Mouse (Mus musculus) neural tube, embryonic 12.5 days (tissue): ENCODE data around the gene Olfr1231. TPM values are rescaled to one million over a fixed set of nuclear protein-coding genes. Genes with fewer than 3 reads are reported as not detected.

Experiments used
- ATAC-seq: fragments of 200-750 bp; cut with Nextera tagmentation; 2 replicates; pipeline ENCODE4 v1.8.0; 2017; ENCODE audit warnings: low read depth, mild to moderate bottlenecking, moderate TSS enrichment, moderate library complexity; ENCODE audit not compliant: low FRiP score
- H3K27ac ChIP-seq: fragments of 300-500 bp; sonication (generic); 2 replicates; pipeline ENCODE4 v1.5.1; 2016
- H3K27me3 ChIP-seq: fragments of 300-500 bp; sonication (generic); replicated peaks from 2 replicates; pipeline ENCODE4 v1.6.1; 2016; ENCODE audit warnings: mild to moderate bottlenecking
- H3K36me3 ChIP-seq: fragments of 300-500 bp; sonication (generic); 2 replicates; pipeline ENCODE4 v1.6.1; 2016; ENCODE audit warnings: mild to moderate bottlenecking
- H3K4me1 ChIP-seq: fragments of 300-500 bp; sonication (generic); 2 replicates; pipeline ENCODE4 v1.6.1; 2016
- H3K4me2 ChIP-seq: fragments of 300-500 bp; sonication (generic); replicated peaks from 2 replicates; pipeline ENCODE4 v1.6.1; 2016; ENCODE audit warnings: mild to moderate bottlenecking
- H3K4me3 ChIP-seq: fragments of 300-500 bp; sonication (generic); 2 replicates; pipeline ENCODE4 v1.5.1; 2016
- H3K9ac ChIP-seq: fragments of 300-500 bp; sonication (generic); 2 replicates; pipeline ENCODE4 v1.6.1; 2016; ENCODE audit warnings: mild to moderate bottlenecking
- H3K9me3 ChIP-seq: fragments of 300-500 bp; sonication (generic); 2 replicates; pipeline ENCODE4 v1.6.1; 2016; ENCODE audit warnings: mild to moderate bottlenecking
- WGBS: fragments of 180-500 bp; shearing (Covaris S2); methylation state at CpG from one replicate; pipeline ENCODE4 v1.1.7; 2016; 5-methylcytosine and 5-hydroxymethylcytosine counted together
- polyA plus RNA-seq: library from polyadenylated mRNA; unstranded; fragments of >200 nt; fragmentation: Nextera tagmentation; extraction: Ambion mirVana; gene quantifications from 2 replicates; pipeline ENCODE4 v1.2.1, GENCODE M21; 2016

The Olfr1231 gene
- not detected in 2 replicates for polyA plus RNA-seq

DNA sequence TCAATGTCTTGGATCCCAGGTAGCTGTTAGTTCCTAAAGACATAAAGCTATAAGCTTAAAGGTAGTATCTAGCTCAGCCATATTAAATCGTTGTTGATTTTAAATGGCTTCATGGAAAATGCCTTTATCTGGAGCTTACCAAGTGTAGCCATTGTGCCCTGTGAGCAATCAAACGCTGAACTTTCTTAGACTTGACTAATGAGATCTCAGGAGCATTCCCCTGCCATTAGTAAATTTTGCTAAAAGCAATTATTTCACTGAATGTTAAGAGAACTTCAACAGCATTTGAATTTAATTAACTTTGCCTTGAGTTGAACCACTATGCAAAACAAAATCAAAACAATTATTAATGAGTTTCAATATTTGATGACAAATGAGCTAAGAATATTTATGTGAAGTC lies at the start of gene Olfr1231:
TSS of gene Olfr1231 (minus strand) at position 101 of the 400 bp plus-strand sequence.
- 81% methylated on average over 2 of the region's 2 CpGs for WGBS
- Histone ChIP-seq H3K27me3 (no peaks in the 10 kb centered on the region), H3K9ac (no peak within 1 kb of the TSS), H3K4me2 (no peak within 1 kb of the TSS), H3K9me3 (no peaks in the 10 kb centered on the region), H3K27ac (no peak within 1 kb of the TSS), H3K4me3 (no peak within 1 kb of the TSS), H3K36me3 (no peaks in the 10 kb centered on the region), H3K4me1 (no peaks in the 10 kb centered on the region)
- no peak for ATAC-seq

DNA sequence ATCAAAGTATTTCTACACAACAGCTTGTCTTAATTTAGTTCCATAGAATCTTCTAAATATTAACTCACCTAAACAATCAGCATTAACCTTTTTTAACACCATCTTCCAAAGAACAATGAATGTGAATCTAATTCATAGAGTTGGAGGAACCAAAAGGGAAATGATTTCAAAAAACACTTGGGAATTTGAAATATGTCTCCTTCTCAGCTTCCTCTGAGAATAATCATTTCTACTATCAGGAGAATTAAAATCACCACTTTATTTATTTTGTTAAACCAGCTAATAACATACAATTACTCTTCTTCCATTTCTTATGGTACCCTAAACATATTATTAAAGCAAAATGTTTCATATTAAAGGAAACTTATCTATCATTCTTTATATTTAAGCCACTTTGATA lies 35.4 kb upstream of the Olfr1231 start, which contains the start of gene Olfr1233:
TSS of gene Olfr1233 (minus strand) at position 101 of the 400 bp plus-strand sequence.
- Histone ChIP-seq H3K4me3 (no peak within 1 kb of the TSS), H3K9ac (no peak within 1 kb of the TSS), H3K4me1 (no peaks in the 10 kb centered on the region), H3K4me2 (no peak within 1 kb of the TSS), H3K36me3 (no peaks in the 10 kb centered on the region), H3K9me3 (no peaks in the 10 kb centered on the region), H3K27me3 (no peaks in the 10 kb centered on the region), H3K27ac (no peak within 1 kb of the TSS)
- no peak for ATAC-seq

DNA sequence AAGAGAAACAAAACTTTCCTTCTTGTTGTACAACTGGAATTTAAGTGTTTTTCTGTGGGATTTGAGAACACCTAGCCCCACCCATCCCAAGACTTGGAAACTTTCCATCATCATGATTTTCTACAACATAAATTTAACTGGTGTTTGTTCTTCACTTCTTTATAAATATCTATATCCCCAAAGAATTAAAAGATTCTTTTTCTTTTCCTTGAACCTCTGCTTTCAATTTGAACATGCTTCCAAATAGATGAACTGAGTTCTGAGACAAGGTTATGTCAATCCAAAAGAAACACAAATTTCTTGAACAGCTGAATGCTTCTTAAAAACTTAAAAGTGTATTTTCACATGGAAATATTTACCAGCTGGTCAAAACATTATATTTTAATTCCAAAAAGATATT lies 22.7 kb upstream of the Olfr1231 start, which contains the start of gene Olfr1232:
TSS of gene Olfr1232 (minus strand) at position 101 of the 400 bp plus-strand sequence.
- ATAC-seq, result no peak
- no peaks in the 10 kb centered on the region for H3K4me1 ChIP-seq
- H3K9ac ChIP-seq, result no peak within 1 kb of the TSS
- H3K4me2 ChIP-seq, result no peak within 1 kb of the TSS
- H3K27ac ChIP-seq, result no peak within 1 kb of the TSS
- H3K9me3 ChIP-seq, result no peaks in the 10 kb centered on the region
- no peaks in the 10 kb centered on the region for H3K36me3 ChIP-seq
- H3K4me3 ChIP-seq, result no peak within 1 kb of the TSS
- H3K27me3 ChIP-seq, result no peaks in the 10 kb centered on the region

DNA sequence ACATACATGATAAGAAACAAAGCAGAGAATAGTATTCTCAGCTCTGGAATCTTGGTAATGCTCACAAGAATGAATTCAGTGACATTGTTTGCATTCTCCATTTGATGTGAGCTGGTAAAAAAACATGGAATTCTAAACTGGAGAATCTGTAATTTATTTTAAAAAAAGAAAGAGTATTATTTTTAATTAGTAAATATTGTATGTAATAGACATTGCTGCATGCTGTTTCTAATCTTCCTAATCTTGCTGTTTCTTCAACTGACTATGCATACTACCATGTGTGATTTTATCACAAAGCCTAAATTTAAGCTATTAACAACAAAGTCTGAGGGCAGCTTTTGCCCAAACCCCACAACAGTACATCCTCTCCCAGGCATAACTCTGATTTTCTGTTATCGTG lies 9.7 kb downstream of the Olfr1231 start, which contains the start of gene Olfr1230:
TSS of gene Olfr1230 (minus strand) at position 101 of the 400 bp plus-strand sequence.
- ATAC-seq, result no peak
- H3K9me3 ChIP-seq, result no peaks in the 10 kb centered on the region

DNA sequence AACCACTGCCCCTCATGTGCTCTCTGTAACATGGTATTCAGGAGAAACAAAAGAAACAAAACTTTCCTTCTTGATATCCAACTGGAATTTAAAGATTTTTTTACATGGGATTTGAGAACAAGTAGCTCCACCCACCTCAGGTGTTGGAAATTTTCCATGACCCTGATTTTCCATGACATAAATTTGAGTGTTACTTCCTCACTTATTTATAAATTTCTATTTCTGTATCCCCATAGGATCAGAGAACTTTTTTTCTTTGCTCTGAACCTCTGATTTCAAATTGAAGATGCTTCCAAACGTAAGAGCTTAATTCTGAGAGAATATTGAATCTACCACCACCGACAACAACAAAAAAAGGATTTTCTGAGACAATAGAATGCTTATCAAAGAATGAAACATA lies 19.0 kb downstream of the Olfr1231 start, which contains the start of gene Olfr1229:
TSS of gene Olfr1229 (minus strand) at position 101 of the 400 bp plus-strand sequence.
- Histone ChIP-seq H3K36me3 (no peaks in the 10 kb centered on the region), H3K9me3 (no peaks in the 10 kb centered on the region), H3K4me2 (no peak within 1 kb of the TSS), H3K27ac (no peak within 1 kb of the TSS), H3K9ac (no peak within 1 kb of the TSS), H3K27me3 (no peaks in the 10 kb centered on the region), H3K4me3 (no peak within 1 kb of the TSS), H3K4me1 (no peaks in the 10 kb centered on the region)
- no peak for ATAC-seq
- 80% methylated on average over 2 of the region's 2 CpGs for WGBS

More for the DNA sequence above, 9.7 kb downstream of the Olfr1231 start, which contains the start of gene Olfr1230:
- 85% methylated on average over 1 of the region's 1 CpGs for WGBS
- Histone ChIP-seq H3K9ac (no peak within 1 kb of the TSS), H3K27ac (no peak within 1 kb of the TSS), H3K36me3 (no peaks in the 10 kb centered on the region), H3K4me2 (no peak within 1 kb of the TSS), H3K4me1 (no peaks in the 10 kb centered on the region), H3K27me3 (no peaks in the 10 kb centered on the region), H3K4me3 (no peak within 1 kb of the TSS)

DNA sequence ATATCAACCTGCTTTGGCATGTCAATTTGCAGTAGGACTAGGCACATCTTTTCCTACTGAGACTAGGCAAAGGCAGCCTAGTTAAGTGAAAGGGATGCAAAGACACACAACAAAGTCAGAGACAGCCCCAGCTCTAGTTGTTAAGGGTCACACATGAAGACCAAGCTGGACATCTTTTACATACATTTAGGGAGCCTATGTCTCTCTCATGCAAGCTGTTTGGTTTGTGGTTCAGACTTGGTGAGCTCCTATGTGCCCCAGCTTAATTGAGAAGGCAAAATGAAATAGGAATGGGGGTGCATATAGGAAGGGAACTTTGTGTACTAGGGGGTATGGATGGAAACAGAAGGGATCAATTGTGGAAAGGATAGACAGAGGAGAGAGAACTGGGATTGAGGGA lies 52.9 kb downstream of the Olfr1231 start, which contains the start of gene Olfr1228:
TSS of gene Olfr1228 (minus strand) at position 101 of the 400 bp plus-strand sequence.
- no peak for ATAC-seq
- H3K9ac ChIP-seq, result no peak within 1 kb of the TSS
- H3K4me1 ChIP-seq, result no peaks in the 10 kb centered on the region
- no peak within 1 kb of the TSS for H3K27ac ChIP-seq
- H3K4me2 ChIP-seq, result no peak within 1 kb of the TSS
- H3K36me3 ChIP-seq, result no peaks in the 10 kb centered on the region
- no peaks in the 10 kb centered on the region for H3K27me3 ChIP-seq
- H3K9me3 ChIP-seq, result no peaks in the 10 kb centered on the region
- no peak within 1 kb of the TSS for H3K4me3 ChIP-seq

Other genes with a start within 250 kb of the Olfr1231 start
- gene Olfr1218, start 245.9 kb downstream of the Olfr1231 start, polyA plus RNA-seq, result not detected in 2 replicates
- gene Olfr1219, start 223.6 kb downstream of the Olfr1231 start, polyA plus RNA-seq, result not detected in 2 replicates
- 0.04 TPM in 1 of 2 replicates, not detected in the other for gene Olfr1220, start 200.2 kb downstream of the Olfr1231 start, polyA plus RNA-seq
- not detected in 2 replicates for gene Olfr1221, start 189.8 kb downstream of the Olfr1231 start, polyA plus RNA-seq
- not detected in 2 replicates for gene Olfr1222, start 174.0 kb downstream of the Olfr1231 start, polyA plus RNA-seq
- gene Olfr1223, start 155.5 kb downstream of the Olfr1231 start, polyA plus RNA-seq, result not detected in 2 replicates
- not detected in 2 replicates for gene Olfr1224-ps1, start 143.0 kb downstream of the Olfr1231 start, polyA plus RNA-seq
- not detected in 2 replicates for gene Olfr1225, start 132.4 kb downstream of the Olfr1231 start, polyA plus RNA-seq
- not detected in 2 replicates for gene Olfr1226, start 107.0 kb downstream of the Olfr1231 start, polyA plus RNA-seq
- gene Olfr1228, start 53.0 kb downstream of the Olfr1231 start, polyA plus RNA-seq, result not detected in 2 replicates
- not detected in 2 replicates for gene Olfr1229, start 19.1 kb downstream of the Olfr1231 start, polyA plus RNA-seq
- gene Olfr1230, start 9.8 kb downstream of the Olfr1231 start, polyA plus RNA-seq, result not detected in 2 replicates
- not detected in 2 replicates for gene Olfr1232, start 22.6 kb upstream of the Olfr1231 start, polyA plus RNA-seq
- not detected in 2 replicates for gene Olfr1233, start 35.3 kb upstream of the Olfr1231 start, polyA plus RNA-seq
- gene Olfr1234, start 57.8 kb upstream of the Olfr1231 start, polyA plus RNA-seq, result not detected in 2 replicates
- gene Olfr1238, start 102.6 kb upstream of the Olfr1231 start, polyA plus RNA-seq, result not detected in 2 replicates
- gene Olfr1239, start 113.3 kb upstream of the Olfr1231 start, polyA plus RNA-seq, result not detected in 2 replicates
- gene Olfr1240, start 135.9 kb upstream of the Olfr1231 start, polyA plus RNA-seq, result not detected in 2 replicates
- not detected in 2 replicates for gene Olfr1241, start 180.1 kb upstream of the Olfr1231 start, polyA plus RNA-seq
- gene Olfr1242, start 191.3 kb upstream of the Olfr1231 start, polyA plus RNA-seq, result not detected in 2 replicates
- not detected in 2 replicates for gene Olfr1243, start 224.4 kb upstream of the Olfr1231 start, polyA plus RNA-seq